Mouse (Mus musculus) heart, postnatal 0 days (tissue): Measurements from ENCODE around the gene Tmem74b.

Experiments
- CTCF ChIP-seq: IDR thresholded peaks from 2 replicates; pipeline ENCODE4 v1.5.1; 2016; ENCODE audit warnings: antibody characterized with exemption, control low read depth, low read depth
- EP300 ChIP-seq: IDR thresholded peaks from 2 replicates; pipeline ENCODE4 v1.6.1; 2016; ENCODE audit warnings: antibody characterized with exemption, low read depth

GRCm38 (mm10) chr2:151715526-151715925 lies 13.7 kb downstream of the Tmem74b start:
- TF ChIP-seq CTCF (no peak), EP300 (no peak)
